ENCODE assay signal across 16 mouse cellular contexts in genomic region chr3:139615791-139616190, GRCm38 (mm10).
DNase-seq lines count a peak whose midpoint lies in the region.
"Had no signal": no experiment of that assay in that cellular context is flagged by ENCODE, and none has a peak within 500 bp of the region (broad histone marks: within the 10 kb centered on the region; RNA-seq: fewer than 3 reads in every experiment).

No protein-coding gene starts in this region.

- DNase-seq in layer of hippocampus, adult 11-12 months (ENCODE audit: low spot score) = peak; percentile 39
- peak; percentile 44 to 54 for DNase-seq in layer of hippocampus, adult 8-10 months (ENCODE audit: low spot score in 2 of 2)
- peak; percentile 12 to 29 for DNase-seq in layer of hippocampus, postnatal 10 days (ENCODE audit: low spot score in 2 of 2)
- peak; percentile 28 for DNase-seq in telencephalon, adult 2 months (ENCODE audit: low read depth, low spot score)
- DNase-seq in lung, postnatal 10 days = no peak
- no peak for DNase-seq in frontal cortex, postnatal 14 days (ENCODE audit: low spot score in 2 of 2)
- no peak for DNase-seq in heart, adult 11 months
- DNase-seq: adrenal gland, postnatal 10 days; B cell, adult 2 months; cerebellum, adult 11-12 months; cerebellum, adult 9-10 months; cerebellum, postnatal 14 days; forebrain, postnatal 0 days; gastrocnemius, postnatal 10 days; gastrocnemius, postnatal 36 days; heart, postnatal 36 days had no signal

Comparison
In these comparisons a context has a peak if more than half of its experiments do, and no peak if none do; other contexts are left out.
1. DNase-seq: peak in layer of hippocampus, adult 11-12 months (single experiment), layer of hippocampus, adult 8-10 months (2 of 2), layer of hippocampus, postnatal 10 days (2 of 2) and telencephalon, adult 2 months (single experiment); none in lung, postnatal 10 days (single experiment), frontal cortex, postnatal 14 days (0 of 2) and heart, adult 11 months (single experiment).